Mouse (Mus musculus) limb, embryonic 14.5 days (tissue): ENCODE data around the gene Abhd17c. TPM values are rescaled to one million over a fixed set of nuclear protein-coding genes. Genes with fewer than 3 reads are reported as not detected.

ENCODE experiments used
- ATAC-seq: fragments of 200-750 bp; cut with Nextera tagmentation; 2 replicates; pipeline ENCODE4 v1.8.0; 2017; ENCODE audit warnings: low read depth, moderate number of reproducible peaks, moderate TSS enrichment; ENCODE audit not compliant: low FRiP score
- DNase-seq: peaks from one replicate; pipeline ENCODE4 v3.0.0-alpha.2; 2015; ENCODE audit warnings: low spot score
- H3K27ac ChIP-seq: fragments of 300-500 bp; sonication (generic); replicated peaks from 2 replicates; pipeline ENCODE4 v1.5.1; 2014; ENCODE audit warnings: low read depth, mild to moderate bottlenecking, low read length, moderate library complexity, mixed read lengths
- H3K27me3 ChIP-seq: fragments of 300-500 bp; sonication (generic); 2 replicates; pipeline ENCODE4 v1.6.1; 2014; ENCODE audit warnings: low read length, mixed read lengths; ENCODE audit not compliant: control insufficient read depth, insufficient read depth
- H3K36me3 ChIP-seq: fragments of 300-500 bp; sonication (generic); 2 replicates; pipeline ENCODE4 v1.6.1; 2014; ENCODE audit warnings: mild to moderate bottlenecking, low read length, moderate library complexity, mixed read lengths; ENCODE audit not compliant: control insufficient read depth, insufficient read depth
- H3K4me1 ChIP-seq: fragments of 300-500 bp; sonication (generic); 2 replicates; pipeline ENCODE4 v1.6.1; 2014; ENCODE audit warnings: antibody characterized with exemption, low read length, mixed read lengths; ENCODE audit not compliant: control insufficient read depth, insufficient read depth
- H3K4me2 ChIP-seq: fragments of 300-500 bp; sonication (generic); replicated peaks from 2 replicates; pipeline ENCODE4 v1.6.1; 2014; ENCODE audit warnings: low read depth, mild to moderate bottlenecking, low read length, moderate library complexity; ENCODE audit not compliant: severe bottlenecking
- H3K4me3 ChIP-seq: fragments of 300-500 bp; sonication (generic); replicated peaks from 2 replicates; pipeline ENCODE4 v1.5.1; 2014; ENCODE audit warnings: low read length
- H3K9ac ChIP-seq: fragments of 300-500 bp; sonication (generic); 2 replicates; pipeline ENCODE4 v1.6.1; 2014; ENCODE audit warnings: mild to moderate bottlenecking, low read depth, low read length, moderate library complexity; ENCODE audit not compliant: severe bottlenecking
- H3K9me3 ChIP-seq: fragments of 300-500 bp; sonication (generic); 2 replicates; pipeline ENCODE4 v1.6.1; 2016; ENCODE audit warnings: low read length; ENCODE audit not compliant: control insufficient read depth
- POLR2A ChIP-seq: fragments of 200-500 bp; IDR thresholded peaks from 2 replicates; pipeline ENCODE4 v1.8.0; 2012; ENCODE audit warnings: inconsistent platforms, mild to moderate bottlenecking, moderate library complexity, borderline replicate concordance; ENCODE audit not compliant: insufficient read depth, insufficient read length; ENCODE audit errors: extremely low read depth
- WGBS: fragments of 180-500 bp; shearing (Covaris S2); extraction: QIAGEN DNeasy Blood & Tissue Kit; methylation state at CpG from one replicate; pipeline ENCODE4 v1.1.7; 2014; 5-methylcytosine and 5-hydroxymethylcytosine counted together
- polyA plus RNA-seq, 2 experiments: library from polyadenylated mRNA; depleted of rRNA in 1 of 2; stranded (reverse) in 1 of 2; unstranded in 1 of 2; fragments of >200 nt; fragmentation: Nextera tagmentation in 1 of 2; extraction: Ambion mirVana in 1 of 2; gene quantifications; 2 replicates each; pipeline versions ENCODE4 v1.2.1 to v1.2.3; 2012 to 2014

Abhd17c gene
- polyA plus RNA-seq, 2 experiments: 41.5 to 45.6 TPM

DNA sequence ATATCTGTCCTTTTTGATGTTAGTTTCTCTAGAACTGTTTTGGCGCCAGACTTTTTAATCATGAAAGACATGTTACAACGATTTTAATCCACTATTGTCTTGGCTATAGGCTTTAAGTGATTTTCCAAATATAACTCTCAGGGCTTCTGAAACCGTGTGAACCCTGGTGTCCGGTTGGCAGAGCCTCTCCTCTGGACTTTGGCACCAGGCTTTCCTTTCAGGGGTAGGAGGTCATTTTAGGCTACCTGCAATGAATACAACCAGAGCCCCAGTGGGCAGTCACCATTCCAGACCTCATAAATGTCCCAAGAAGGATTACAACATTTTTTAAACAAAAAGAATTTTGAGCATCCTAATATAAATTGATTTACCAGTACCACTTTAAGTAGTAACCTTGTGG lies 1.1 kb upstream of the Abhd17c start:
- no peak for TF ChIP-seq POLR2A
- H3K4me3 ChIP-seq: no peak overlapping the region
- H3K27ac ChIP-seq: no peak overlapping the region
- H3K4me2 ChIP-seq: no peak overlapping the region
- no peaks in the 10 kb centered on the region for H3K9me3 ChIP-seq
- no peaks in the 10 kb centered on the region for H3K27me3 ChIP-seq
- H3K36me3 ChIP-seq: no peaks in the 10 kb centered on the region
- DNase-seq (no peak), ATAC-seq (no peak)
- 83% methylated on average over 4 of the region's 4 CpGs for WGBS
- no peak overlapping the region for H3K9ac ChIP-seq
- H3K4me1 ChIP-seq: peaks cover 16% of the 10 kb centered on the region

DNA sequence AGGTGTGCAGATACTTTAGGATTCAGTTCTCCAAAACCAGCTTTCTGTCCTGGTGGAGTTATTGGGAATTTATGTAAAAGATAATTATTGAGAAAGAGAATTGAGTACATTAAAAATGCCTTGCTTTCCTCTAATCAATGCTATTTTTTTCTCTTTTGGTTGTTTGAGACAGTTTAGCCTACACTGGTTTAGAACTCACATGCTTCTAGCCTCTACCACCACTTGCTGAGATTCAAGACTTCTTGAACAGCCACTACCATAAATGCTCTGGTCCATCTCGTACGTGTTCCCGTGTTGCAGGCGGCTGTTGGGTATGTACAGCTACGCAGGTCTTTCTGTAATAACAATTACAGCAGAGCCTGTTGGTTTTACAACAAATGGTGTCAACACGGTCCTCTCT lies 681 bp upstream of the Abhd17c start:
- Histone ChIP-seq H3K9me3 (no peaks in the 10 kb centered on the region), H3K4me2 (peak overlapping the region; percentile 39), H3K27me3 (no peaks in the 10 kb centered on the region), H3K9ac (peak overlapping the region; percentile 91; the same call in 1 of the 2 replicates), H3K4me1 (peaks cover 16% of the 10 kb centered on the region), H3K4me3 (peak overlapping the region; percentile 83), H3K36me3 (no peaks in the 10 kb centered on the region), H3K27ac (no peak overlapping the region)
- ATAC-seq (no peak), DNase-seq (no peak)
- 52% methylated on average over 6 of the region's 6 CpGs for WGBS
- no peak for TF ChIP-seq POLR2A

GRCm38 (mm10) chr7:84151960-84152334 lies 254 bp upstream of the Abhd17c start:
- peak overlapping the region; percentile 87 for H3K27ac ChIP-seq
- no peak for TF ChIP-seq POLR2A
- H3K4me2 ChIP-seq: peak overlapping the region; percentile 91
- peak; percentile 97 for ATAC-seq
- DNase-seq: peak; percentile 97
- H3K9me3 ChIP-seq: no peaks in the 10 kb centered on the region
- peaks cover 16% of the 10 kb centered on the region for H3K4me1 ChIP-seq
- H3K9ac ChIP-seq: peak overlapping the region; percentile 91
- under 1% methylated on average over 32 of the region's 55 CpGs for WGBS
- no peaks in the 10 kb centered on the region for H3K27me3 ChIP-seq
- peak overlapping the region; percentile 83 for H3K4me3 ChIP-seq
- no peaks in the 10 kb centered on the region for H3K36me3 ChIP-seq

GRCm38 (mm10) chr7:84150361-84151000 lies 1.2 kb downstream of the Abhd17c start:
- peaks cover 20% of the 10 kb centered on the region for H3K4me1 ChIP-seq
- peak; percentile 9 for DNase-seq
- H3K36me3 ChIP-seq: no peaks in the 10 kb centered on the region
- no peaks in the 10 kb centered on the region for H3K9me3 ChIP-seq
- WGBS: 9% methylated on average over 13 of the region's 13 CpGs
- H3K9ac ChIP-seq: peak overlapping the region; percentile 91
- no peak for ATAC-seq
- H3K4me3 ChIP-seq: peak overlapping the region; percentile 83
- TF ChIP-seq POLR2A: no peak
- no peak overlapping the region for H3K27ac ChIP-seq
- H3K4me2 ChIP-seq: peak overlapping the region; percentile 91
- no peaks in the 10 kb centered on the region for H3K27me3 ChIP-seq

DNA sequence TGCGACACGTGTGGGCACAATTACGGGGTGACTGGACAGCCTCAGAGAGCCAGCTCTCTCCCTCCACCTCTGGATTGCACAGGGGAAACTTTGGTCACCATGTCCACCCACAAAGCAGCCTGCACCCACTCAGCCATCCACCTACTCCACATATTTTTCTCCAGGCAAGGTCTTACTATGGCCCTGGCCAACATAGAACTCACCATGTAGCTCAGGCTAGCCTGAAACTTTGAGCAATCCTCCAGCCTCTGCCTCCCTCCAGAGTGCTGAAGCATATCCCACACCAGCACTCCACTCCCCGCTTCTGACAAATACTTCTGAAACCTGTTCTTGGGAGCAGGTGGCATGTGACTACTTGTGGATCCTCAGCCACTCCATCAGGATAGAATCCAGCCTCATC lies 1.9 kb downstream of the Abhd17c start:
- no peak for TF ChIP-seq POLR2A
- Histone ChIP-seq H3K4me3 (peak overlapping the region; percentile 83), H3K4me1 (peaks cover 20% of the 10 kb centered on the region), H3K27ac (no peak overlapping the region), H3K4me2 (peak overlapping the region; percentile 91), H3K9me3 (no peaks in the 10 kb centered on the region), H3K9ac (no peak overlapping the region), H3K36me3 (no peaks in the 10 kb centered on the region), H3K27me3 (no peaks in the 10 kb centered on the region)
- WGBS: 48% methylated on average over 4 of the region's 4 CpGs
- no peak for ATAC-seq
- DNase-seq: no peak
